ENCODE assay signal across 8 mouse cellular contexts in genomic region chr7:139582595-139582994, GRCm38 (mm10). TPM values are rescaled to one million over a fixed set of nuclear protein-coding genes. Genes with fewer than 3 reads are reported as not detected.
DNase-seq lines count a peak whose midpoint lies in the region; ATAC-seq lines count a peak whose summit lies in the region.

TSS of gene Nkx6-2 (minus strand) at chr7:139582797.

- H3K4me2 ChIP-seq in heart, embryonic 13.5 days, result peak within 1 kb of the TSS; percentile 75

- H3K4me1 ChIP-seq in megakaryocyte, embryonic 14.5 days, result peaks cover 62% of the 10 kb centered on the region
- H3K4me1 ChIP-seq in embryonic facial prominence, embryonic 10.5 days, result peaks cover 35% of the 10 kb centered on the region
- H3K4me1 ChIP-seq in heart, embryonic 13.5 days, result peaks cover 45% of the 10 kb centered on the region

- peak within 1 kb of the TSS; percentile 71 for H3K27ac ChIP-seq in embryonic facial prominence, embryonic 10.5 days (replicated peaks)
- H3K27ac ChIP-seq in heart, embryonic 13.5 days (replicated peaks), result no peak within 1 kb of the TSS

- WGBS in embryonic facial prominence, embryonic 10.5 days, result under 1% methylated on average over 56 of the region's 56 CpGs
- under 1% methylated on average over 56 of the region's 56 CpGs for WGBS in heart, embryonic 13.5 days

- H3K4me3 ChIP-seq in megakaryocyte, embryonic 14.5 days (replicated peaks), result peak within 1 kb of the TSS; percentile 88
- peak within 1 kb of the TSS; percentile 59 for H3K4me3 ChIP-seq in embryonic facial prominence, embryonic 10.5 days
- peak within 1 kb of the TSS; percentile 53 for H3K4me3 ChIP-seq in heart, embryonic 13.5 days

- peaks cover 3% of the 10 kb centered on the region for H3K9me3 ChIP-seq in megakaryocyte, embryonic 14.5 days
- no peaks in the 10 kb centered on the region for H3K9me3 ChIP-seq in embryonic facial prominence, embryonic 10.5 days
- no peaks in the 10 kb centered on the region for H3K9me3 ChIP-seq in heart, embryonic 13.5 days

- H3K9ac ChIP-seq in heart, embryonic 13.5 days, result peak within 1 kb of the TSS; percentile 58

- DNase-seq in embryonic facial prominence, embryonic 10.5 days (ENCODE audit: low spot score), result peak; percentile 86
- DNase-seq in kidney, postnatal 4 days, result peak; percentile 63 to 75
- peak; percentile 38 for DNase-seq in lung, postnatal 36 days
- peak; percentile 33 for DNase-seq in urinary bladder, postnatal 25 days (ENCODE audit: low spot score)
- no peak for DNase-seq in B cell, adult 2 months

- no peak for ATAC-seq in megakaryocyte, adult 5-6 weeks (ENCODE audit: poor library complexity, severe bottlenecking)
- ATAC-seq in heart, embryonic 13.5 days (ENCODE audit: extremely low read depth, insufficient number of reproducible peaks, low FRiP score, low TSS enrichment), result no peak

- peaks cover 92% of the 10 kb centered on the region for H3K27me3 ChIP-seq in megakaryocyte, embryonic 14.5 days (replicated peaks)
- peaks cover 100% of the 10 kb centered on the region for H3K27me3 ChIP-seq in embryonic facial prominence, embryonic 10.5 days (replicated peaks; ENCODE audit: low read depth, poor library complexity, severe bottlenecking)
- peaks cover 100% of the 10 kb centered on the region for H3K27me3 ChIP-seq in heart, embryonic 13.5 days (replicated peaks)

- peaks cover 34% of the 10 kb centered on the region for H3K36me3 ChIP-seq in megakaryocyte, embryonic 14.5 days (replicated peaks; ENCODE audit: low read length)
- peaks cover 14% of the 10 kb centered on the region; the same call in 1 of the 2 replicates for H3K36me3 ChIP-seq in embryonic facial prominence, embryonic 10.5 days (replicated peaks)
- H3K36me3 ChIP-seq in heart, embryonic 13.5 days, result peaks cover 21% of the 10 kb centered on the region

RNA-seq across cellular contexts. Expression of gene Nkx6-2, which starts in this region (rescaled TPM):
- polyA plus RNA-seq in megakaryocyte, embryonic 14.5 days (2012; ENCODE audit: insufficient read depth, low replicate concordance), result not detected in 2 replicates
- total RNA-seq in megakaryocyte, adult 5-6 weeks (2015), result not detected in 2 replicates
- total RNA-seq in megakaryocyte, adult 5-6 weeks (2017), result not detected in 2 replicates
- 3.8 and 15.1 TPM in 2 replicates for polyA plus RNA-seq in embryonic facial prominence, embryonic 10.5 days (2016; fragmentation: Nextera tagmentation; extraction: Ambion mirVana)
- 0.09 and 0.11 TPM in 2 replicates for polyA plus RNA-seq in heart, embryonic 13.5 days (2015; fragmentation: Nextera tagmentation; extraction: Ambion mirVana)

Comparison
In these comparisons a context has a peak if more than half of its experiments do, and no peak if none do; other contexts are left out.
1. DNase-seq: peak in embryonic facial prominence, embryonic 10.5 days (single experiment), kidney, postnatal 4 days (2 of 2), lung, postnatal 36 days (single experiment) and urinary bladder, postnatal 25 days (single experiment); none in B cell, adult 2 months (0 of 2).
2. Peak in every context shown above with its lines, with median percentiles within 50 percentile points of each other: H3K4me3 ChIP-seq.